Mouse (Mus musculus) spleen, adult 2 months (tissue): ENCODE measurements around the gene Snx3.

Experiments
- CTCF ChIP-seq: fragments of 200-500 bp; IDR thresholded peaks from 2 replicates; pipeline ENCODE4 v1.5.1; 2011; ENCODE audit warnings: mild to moderate bottlenecking, inconsistent platforms; ENCODE audit not compliant: insufficient read depth, insufficient read length, insufficient replicate concordance; ENCODE audit errors: extremely low read depth
- POLR2A ChIP-seq: fragments of 200-500 bp; IDR thresholded peaks from 2 replicates; pipeline ENCODE4 v1.6.1; 2011; ENCODE audit warnings: low read depth, low read length, inconsistent platforms

DNA sequence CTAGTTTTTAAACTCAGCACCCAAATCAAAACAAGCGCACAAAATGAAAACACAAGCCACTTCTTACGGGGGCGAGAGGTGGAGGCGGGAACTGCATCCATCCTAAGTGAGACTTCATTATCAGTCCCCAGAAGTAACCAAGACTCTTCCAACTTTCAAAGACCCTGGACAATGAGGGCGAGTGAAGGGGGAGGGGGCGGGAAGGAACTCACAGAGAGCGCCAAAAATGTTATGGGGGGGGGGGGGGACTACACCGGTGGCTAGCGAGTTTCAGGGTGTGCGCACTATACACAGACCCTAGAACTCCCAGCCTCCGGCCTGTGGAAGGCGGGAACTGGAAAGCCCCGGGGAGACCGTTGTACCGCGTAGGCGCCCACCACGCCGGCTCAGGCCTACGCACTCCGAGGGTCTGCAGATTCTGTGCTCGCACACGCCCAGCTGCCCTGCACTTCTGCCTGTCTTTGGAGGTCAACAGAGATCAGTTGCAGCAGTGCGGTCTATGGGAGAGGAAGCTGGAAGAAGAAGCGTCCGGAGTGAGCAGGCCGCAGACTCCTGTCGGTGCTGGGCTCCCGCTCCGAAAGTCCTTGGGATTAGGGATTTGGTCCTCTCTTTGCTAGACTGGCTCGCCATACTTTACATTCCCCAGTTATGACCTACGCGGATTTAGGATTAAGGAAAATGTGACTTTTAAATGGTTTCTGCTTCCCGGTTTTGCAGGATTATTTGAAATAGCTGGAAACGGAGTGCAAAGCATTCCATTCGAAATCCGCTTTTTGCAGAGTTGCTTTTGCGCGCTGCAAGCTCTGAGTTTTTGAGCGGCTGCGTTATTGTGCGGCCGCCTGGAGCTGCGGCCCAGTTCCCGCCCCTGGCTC lies 80.1 kb downstream of the Snx3 start:
- TF ChIP-seq POLR2A (no peak), CTCF (no peak)
